ENCODE assay signal across 8 mouse cellular contexts in the genomic region with DNA sequence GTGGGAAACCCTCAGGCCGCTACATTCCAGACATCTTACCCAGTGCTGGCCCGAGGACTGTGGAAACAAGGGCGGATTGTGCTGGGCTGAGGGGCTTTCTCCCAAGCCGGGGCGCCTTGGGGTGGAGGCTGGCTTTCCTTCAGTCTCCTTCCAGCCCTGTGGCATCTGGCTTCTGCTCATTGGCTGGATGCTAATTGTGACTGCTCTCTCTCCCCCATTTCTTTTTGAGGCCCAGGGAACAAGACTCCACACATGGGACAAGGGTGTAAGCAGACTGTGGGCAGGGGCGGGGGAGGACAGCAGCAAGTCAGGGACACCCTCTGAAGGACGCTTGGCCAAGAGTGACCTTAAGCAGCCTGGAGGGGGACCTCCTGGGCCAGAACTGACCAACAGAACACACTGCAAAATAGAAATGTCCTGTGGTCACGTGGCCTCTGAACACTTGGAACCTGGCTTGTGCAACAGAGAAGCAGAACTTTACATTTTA. TPM values are rescaled to one million over a fixed set of nuclear protein-coding genes. Genes with fewer than 3 reads are reported as not detected.
A peak's percentile ranks its signal among the peaks of the same experiment; 100 is the strongest.
DNase-seq lines count a peak whose midpoint lies in the region; ATAC-seq and TF ChIP-seq lines count a peak whose summit lies in the region.

No protein-coding gene starts in this region.

- H3K36me3 ChIP-seq in thymus, adult 2 months (ENCODE audit: control insufficient read depth, insufficient read depth, low read length): no peaks in the 10 kb centered on the region
- H3K36me3 ChIP-seq in forebrain, embryonic 11.5 days (ENCODE audit: control insufficient read depth, insufficient read depth, low read length): no peaks in the 10 kb centered on the region
- no peaks in the 10 kb centered on the region for H3K36me3 ChIP-seq in kidney, embryonic 14.5 days (ENCODE audit: control insufficient read depth, insufficient read depth, low read length)
- H3K36me3 ChIP-seq in midbrain, embryonic 14.5 days (ENCODE audit: control insufficient read depth, insufficient read depth, low read length): no peaks in the 10 kb centered on the region

- H3K4me1 ChIP-seq in thymus, adult 2 months (replicated peaks; ENCODE audit: control insufficient read depth, insufficient read depth, low read length): peaks cover 52% of the 10 kb centered on the region
- H3K4me1 ChIP-seq in forebrain, embryonic 11.5 days (replicated peaks; ENCODE audit: control insufficient read depth, insufficient read depth, low read length): peaks cover 7% of the 10 kb centered on the region
- peaks cover 25% of the 10 kb centered on the region for H3K4me1 ChIP-seq in kidney, embryonic 14.5 days (ENCODE audit: control insufficient read depth, insufficient read depth, low read length)
- peaks cover 26% of the 10 kb centered on the region for H3K4me1 ChIP-seq in midbrain, embryonic 14.5 days (ENCODE audit: control insufficient read depth, insufficient read depth, low read length)

- H3K27me3 ChIP-seq in thymus, adult 2 months (ENCODE audit: control insufficient read depth, insufficient read depth, low read length): no peaks in the 10 kb centered on the region
- H3K27me3 ChIP-seq in forebrain, embryonic 11.5 days (ENCODE audit: control insufficient read depth, insufficient read depth, low read length): no peaks in the 10 kb centered on the region
- H3K27me3 ChIP-seq in kidney, embryonic 14.5 days (ENCODE audit: control insufficient read depth, insufficient read depth, low read length): no peaks in the 10 kb centered on the region
- no peaks in the 10 kb centered on the region for H3K27me3 ChIP-seq in midbrain, embryonic 14.5 days (ENCODE audit: control insufficient read depth, insufficient read depth, low read length)

- TF ChIP-seq POLR2A in thymus, adult 2 months (IDR thresholded peaks at IDR 0.05; ENCODE audit: control insufficient read depth, extremely low read depth, insufficient read depth, low read length, poor library complexity): no peak

- no peak overlapping the region for H3K4me3 ChIP-seq in thymus, adult 2 months (ENCODE audit: control insufficient read depth, insufficient read depth, low read length)
- H3K4me3 ChIP-seq in forebrain, embryonic 11.5 days (ENCODE audit: low read depth, low read length): no peak overlapping the region
- no peak overlapping the region for H3K4me3 ChIP-seq in kidney, embryonic 14.5 days (ENCODE audit: low read length)
- H3K4me3 ChIP-seq in midbrain, embryonic 14.5 days (replicated peaks; ENCODE audit: low read depth, low read length): no peak overlapping the region

- H3K9ac ChIP-seq in forebrain, embryonic 11.5 days (ENCODE audit: low read length): no peak overlapping the region; the same call in 1 of the 2 replicates
- peak overlapping the region; percentile 18; the same call in 1 of the 2 replicates for H3K9ac ChIP-seq in kidney, embryonic 14.5 days (ENCODE audit: low read depth, low read length)
- 0 out of 2 replicates have a peak overlapping the region, but pooled peaks have one; percentile 2 for H3K9ac ChIP-seq in midbrain, embryonic 14.5 days (replicated peaks; ENCODE audit: low read length)

- TF ChIP-seq CTCF in thymus, adult 2 months (IDR thresholded peaks at IDR 0.05; ENCODE audit: borderline replicate concordance, control insufficient read depth, extremely low read depth, insufficient read depth, low read length, poor library complexity): no peak

- 0 out of 2 replicates have a peak, but pooled peaks have one; percentile 43 for ATAC-seq in forebrain, embryonic 11.5 days (replicated peaks; ENCODE audit: low FRiP score)
- no peak for ATAC-seq in kidney, embryonic 14.5 days (ENCODE audit: low FRiP score, low TSS enrichment)
- ATAC-seq in midbrain, embryonic 14.5 days (ENCODE audit: low FRiP score, low TSS enrichment): no peak

- no peaks in the 10 kb centered on the region for H3K9me3 ChIP-seq in forebrain, embryonic 11.5 days (ENCODE audit: control insufficient read depth, low read length)
- no peaks in the 10 kb centered on the region for H3K9me3 ChIP-seq in kidney, embryonic 14.5 days (ENCODE audit: control insufficient read depth, low read length)
- H3K9me3 ChIP-seq in midbrain, embryonic 14.5 days (ENCODE audit: control insufficient read depth, low read length): no peaks in the 10 kb centered on the region

- WGBS in thymus, adult 2 months: 78% methylated on average over 8 of the region's 8 CpGs
- WGBS in forebrain, embryonic 11.5 days: 29% methylated on average over 8 of the region's 8 CpGs
- 32% methylated on average over 8 of the region's 8 CpGs for WGBS in kidney, embryonic 14.5 days
- WGBS in midbrain, embryonic 14.5 days: 36% methylated on average over 8 of the region's 8 CpGs

- H3K27ac ChIP-seq in thymus, adult 2 months (ENCODE audit: control insufficient read depth, insufficient read depth, low read length): peak overlapping the region; percentile 89
- peak overlapping the region; percentile 57; the same call in 1 of the 2 replicates for H3K27ac ChIP-seq in forebrain, embryonic 11.5 days (ENCODE audit: low read depth, low read length)
- peak overlapping the region; percentile 88 for H3K27ac ChIP-seq in kidney, embryonic 14.5 days (ENCODE audit: low read depth, low read length)
- H3K27ac ChIP-seq in midbrain, embryonic 14.5 days (replicated peaks; ENCODE audit: low read depth, low read length): peak overlapping the region; percentile 57; the same call in 1 of the 2 replicates

- no peak for DNase-seq in thymus, adult 2 months
- DNase-seq in thymus, adult 18-20 months: no peak
- peak; percentile 54 for DNase-seq in forebrain, embryonic 11.5 days (ENCODE audit: low spot score)
- no peak for DNase-seq in midbrain, embryonic 14.5 days
- DNase-seq in right cerebral cortex, postnatal 14 days: no peak
- DNase-seq in gastrocnemius, adult 18-20 months (ENCODE audit: low spot score): no peak
- DNase-seq in spleen, adult 18-20 months: no peak

- H3K4me2 ChIP-seq in forebrain, embryonic 11.5 days (ENCODE audit: low read depth, low read length, severe bottlenecking): no peak overlapping the region
- H3K4me2 ChIP-seq in kidney, embryonic 14.5 days (replicated peaks; ENCODE audit: low read depth, low read length): no peak overlapping the region
- H3K4me2 ChIP-seq in midbrain, embryonic 14.5 days (ENCODE audit: low read length): no peak overlapping the region

RNA-seq across cellular contexts. Expression of a gene that starts 3.7 kb away (rescaled TPM):
- not detected in 2 replicates for polyA plus RNA-seq in thymus, adult 2 months (2012; rRNA removed)
- polyA plus RNA-seq in forebrain, embryonic 11.5 days (2014; fragmentation: Nextera tagmentation; extraction: Ambion mirVana): 1.4 and 1.6 TPM in 2 replicates
- polyA plus RNA-seq in kidney, embryonic 14.5 days (2014; fragmentation: Nextera tagmentation; extraction: Ambion mirVana): 0.92 and 1.4 TPM in 2 replicates
- 1.0 and 1.6 TPM in 2 replicates for polyA plus RNA-seq in midbrain, embryonic 14.5 days (2014; fragmentation: Nextera tagmentation; extraction: Ambion mirVana)
- not detected for total RNA-seq in gastrocnemius, adult 18-20 months (2021)

RNA-seq across cellular contexts. Expression of a gene that starts 28.2 kb away (rescaled TPM):
- 105 and 122 TPM in 2 replicates for polyA plus RNA-seq in thymus, adult 2 months (2012; rRNA removed)
- polyA plus RNA-seq in forebrain, embryonic 11.5 days (2014; fragmentation: Nextera tagmentation; extraction: Ambion mirVana): 28.4 and 31.4 TPM in 2 replicates
- 19.1 and 21.1 TPM in 2 replicates for polyA plus RNA-seq in kidney, embryonic 14.5 days (2014; fragmentation: Nextera tagmentation; extraction: Ambion mirVana)
- 42.3 and 49.7 TPM in 2 replicates for polyA plus RNA-seq in midbrain, embryonic 14.5 days (2014; fragmentation: Nextera tagmentation; extraction: Ambion mirVana)
- 100 to 1,000 TPM; 309 to 319 TPM for total RNA-seq in gastrocnemius, adult 18-20 months (2021)
